Mouse (Mus musculus): ENCODE results near the gene Oog1.
"Not testable (repeated sequence)": the region's sequence is repeated elsewhere in the genome, so short reads cannot be mapped to it uniquely, and the experiment has no call there.

Oog1 gene

DNA sequence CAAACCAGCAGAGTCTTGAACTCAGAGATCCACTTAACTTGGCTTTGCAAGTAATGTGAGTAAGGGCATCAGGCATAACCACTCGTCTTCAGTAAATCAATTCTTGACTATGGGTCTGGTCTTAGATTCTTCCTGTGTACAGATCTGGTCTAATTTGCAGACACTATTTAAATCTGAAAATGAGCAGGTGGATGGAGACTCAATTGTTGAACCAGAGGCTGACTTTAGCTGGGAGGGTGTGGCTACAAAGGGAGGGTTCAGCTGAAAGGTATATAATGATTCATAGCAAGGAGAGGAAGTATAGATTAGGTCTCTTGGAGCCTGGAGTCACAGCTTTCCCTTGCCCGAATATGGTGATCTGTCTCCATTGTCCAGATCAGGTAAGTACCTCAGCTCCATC, at the start of gene Oog1:
TSS of gene Oog1 (plus strand) at position 301 of the 400 bp plus-strand sequence.
- not testable (repeated sequence) for DNase-seq (ENCODE audit: low spot score in 2 of 2)

GRCm38 (mm10) chr12:87601388-87601787, 1.1 kb upstream of the Oog1 start:
- not testable (repeated sequence) for DNase-seq (ENCODE audit: low spot score in 2 of 2)

DNA sequence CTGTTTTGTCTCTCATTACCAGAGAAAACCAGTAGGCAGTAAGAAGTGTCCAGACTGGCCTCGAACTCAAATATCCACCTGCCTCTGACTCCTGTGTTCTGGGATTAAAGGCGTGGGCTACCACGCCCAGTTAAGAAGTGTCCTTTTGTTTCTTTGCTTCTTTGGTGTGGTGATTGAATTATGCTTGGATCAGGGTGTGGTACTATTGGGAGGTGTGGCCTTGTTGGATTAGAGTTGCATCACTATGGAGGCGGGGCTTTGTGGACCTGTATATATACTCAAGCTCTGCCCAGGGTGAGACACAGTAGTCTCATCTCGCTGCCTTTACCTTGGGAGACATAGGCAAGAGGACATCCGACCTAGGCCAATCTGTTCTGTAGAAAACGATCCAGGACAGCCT, 16.1 kb downstream of the Oog1 start, which contains the start of gene Gm4027:
TSS of gene Gm4027 (plus strand) at position 301 of the 400 bp plus-strand sequence.
- not testable (repeated sequence) for DNase-seq (ENCODE audit: low spot score in 2 of 2)

DNA sequence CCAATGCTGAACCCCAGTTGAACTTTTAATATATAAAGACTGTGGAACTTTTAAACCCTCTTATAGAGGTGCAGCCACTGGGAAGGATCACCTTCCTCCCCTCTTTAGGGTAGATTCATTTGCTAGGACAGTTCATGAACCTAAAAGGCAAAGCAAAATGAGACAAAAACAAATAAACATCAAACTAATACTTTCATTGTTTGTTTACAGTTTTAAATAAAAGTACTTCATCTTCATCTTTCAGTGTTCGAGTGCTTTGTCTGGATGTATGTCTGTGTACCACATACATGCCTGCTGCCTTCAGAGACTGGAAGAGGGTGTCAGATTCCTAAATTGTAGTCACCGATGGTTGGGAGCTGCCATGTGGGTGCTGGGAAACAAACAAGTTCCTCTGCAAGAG, 42.0 kb downstream of the Oog1 start, which contains the start of gene Gm16381:
TSS of gene Gm16381 (minus strand) at position 101 of the 400 bp plus-strand sequence.
- DNase-seq (ENCODE audit: low spot score in 2 of 2), result not testable (repeated sequence)

GRCm38 (mm10) chr12:87652916-87653703, 50.6 kb downstream of the Oog1 start:
- not testable (repeated sequence) for DNase-seq (ENCODE audit: low spot score in 2 of 2)

Data from frontal cortex, postnatal 25 days (tissue).